Mouse (Mus musculus): ENCODE data around the gene Apln.

DNA sequence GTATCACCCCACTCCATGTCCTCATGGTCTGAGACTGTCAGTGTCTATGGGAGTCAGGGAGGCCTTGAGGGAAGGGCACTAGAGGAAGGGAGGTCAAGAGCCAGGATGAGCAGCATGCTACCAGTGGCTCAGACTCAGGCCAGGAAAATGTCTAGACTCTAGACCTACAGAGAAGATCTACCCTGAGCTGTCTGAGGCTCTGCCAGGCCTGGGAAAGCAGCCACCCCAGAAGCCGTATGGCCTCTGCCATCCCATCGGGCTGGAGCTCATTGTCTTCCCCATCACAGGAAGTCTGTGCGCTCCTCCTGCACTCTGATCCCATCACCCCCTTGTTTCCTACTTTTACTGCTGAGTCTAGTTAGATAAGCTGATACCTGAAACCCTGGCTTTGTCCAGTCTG, 4.1 kb downstream of the Apln start:
- TF ChIP-seq CTCF (IDR thresholded peaks at IDR 0.05; ENCODE audit: extremely low read depth, insufficient read length, insufficient replicate concordance, low read depth, low read length) (no peak), POLR2A (IDR thresholded peaks at IDR 0.05; ENCODE audit: low read depth, low read length) (no peak)
